Mouse (Mus musculus) ovary, postnatal 36 days (tissue): ENCODE data around the gene Tcam1.
A peak's percentile ranks its signal among the peaks of the same experiment; 100 is the strongest.
"Not testable (repeated sequence)": the region's sequence is repeated elsewhere in the genome, so short reads cannot be mapped to it uniquely, and the experiment has no call there.

Experiments
- DNase-seq: peaks from one replicate; pipeline ENCODE4 v3.0.0; 2022; ENCODE audit warnings: low spot score, mixed read lengths

The Tcam1 gene

GRCm38 (mm10) chr11:106276454-106276853, at the start of gene Tcam1:
Tcam1 (plus strand) TSS chr11:106276672.
- DNase-seq = peak; percentile 88

GRCm38 (mm10) chr11:106233978-106234377, 42.5 kb upstream of the Tcam1 start:
- DNase-seq = not testable (repeated sequence)

GRCm38 (mm10) chr11:106246834-106247233, 29.6 kb upstream of the Tcam1 start:
- no peak for DNase-seq

GRCm38 (mm10) chr11:106249326-106249725, 27.1 kb upstream of the Tcam1 start:
- no peak for DNase-seq

- DNase-seq = no peak
Measured at GRCm38 (mm10) chr11:106254767-106255166, 21.7 kb upstream of the Tcam1 start.

- DNase-seq = no peak
Measured at GRCm38 (mm10) chr11:106255174-106255573, 21.3 kb upstream of the Tcam1 start.

- peak; percentile 98 for DNase-seq
Measured at GRCm38 (mm10) chr11:106255685-106256451, 20.6 kb upstream of the Tcam1 start, which contains the start of the genes Ftsj3 and Psmc5. Ftsj3 (minus strand) TSS chr11:106256079. Psmc5 (plus strand) TSS chr11:106256154.

- DNase-seq = no peak
Measured at GRCm38 (mm10) chr11:106256775-106257174, 19.7 kb upstream of the Tcam1 start.

- DNase-seq = no peak
Measured at GRCm38 (mm10) chr11:106260826-106261450, 15.5 kb upstream of the Tcam1 start.

- DNase-seq = no peak
Measured at GRCm38 (mm10) chr11:106263963-106264362, 12.5 kb upstream of the Tcam1 start.

GRCm38 (mm10) chr11:106264988-106265387, 11.5 kb upstream of the Tcam1 start:
- no peak for DNase-seq

GRCm38 (mm10) chr11:106265570-106265969, 10.9 kb upstream of the Tcam1 start:
- DNase-seq = no peak

- DNase-seq = no peak
Measured at GRCm38 (mm10) chr11:106266431-106266830, 10.0 kb upstream of the Tcam1 start.

- DNase-seq = peak; percentile 56
Measured at GRCm38 (mm10) chr11:106267311-106267852, 9.1 kb upstream of the Tcam1 start.

GRCm38 (mm10) chr11:106267871-106268270, 8.6 kb upstream of the Tcam1 start:
- DNase-seq = no peak

GRCm38 (mm10) chr11:106268326-106269059, 8.0 kb upstream of the Tcam1 start:
- DNase-seq = peak; percentile 75

- no peak for DNase-seq
Measured at GRCm38 (mm10) chr11:106269060-106269431, 7.4 kb upstream of the Tcam1 start.

GRCm38 (mm10) chr11:106271131-106271793, 5.2 kb upstream of the Tcam1 start:
- DNase-seq = no peak

- no peak for DNase-seq
Measured at GRCm38 (mm10) chr11:106271794-106272643, 4.5 kb upstream of the Tcam1 start.

- peak; percentile 100 for DNase-seq
Measured at GRCm38 (mm10) chr11:106272644-106273310, 3.7 kb upstream of the Tcam1 start, which contains the start of gene Smarcd2. Smarcd2 (minus strand) TSS chr11:106272972.
